9 mouse cellular contexts compared by ENCODE assay signal in genomic region chr1:191964773-191965481, GRCm38 (mm10). TPM values are rescaled to one million over a fixed set of nuclear protein-coding genes. Genes with fewer than 3 reads are reported as not detected.
DNase-seq lines count a peak whose midpoint lies in the region; ATAC-seq lines count a peak whose summit lies in the region.
"Had no signal": no experiment of that assay in that cellular context is flagged by ENCODE, and none has a peak within 500 bp of the region (broad histone marks: within the 10 kb centered on the region; RNA-seq: fewer than 3 reads in every experiment).

No protein-coding gene starts in this region.

- no peaks in the 10 kb centered on the region for H3K36me3 ChIP-seq in embryonic facial prominence, embryonic 15.5 days
- no peaks in the 10 kb centered on the region for H3K36me3 ChIP-seq in heart, embryonic 11.5 days (ENCODE audit: control insufficient read depth, insufficient read depth, low read length)
- H3K36me3 ChIP-seq in liver, embryonic 13.5 days, result no peaks in the 10 kb centered on the region
- no peaks in the 10 kb centered on the region for H3K36me3 ChIP-seq in stomach, embryonic 14.5 days (ENCODE audit: control insufficient read depth, insufficient read depth, low read length)
- H3K36me3 ChIP-seq: embryonic facial prominence, embryonic 12.5 days had no signal

- H3K9ac ChIP-seq in embryonic facial prominence, embryonic 15.5 days, result no peak overlapping the region
- H3K9ac ChIP-seq in heart, embryonic 11.5 days (ENCODE audit: low read depth, low read length), result no peak overlapping the region
- no peak overlapping the region for H3K9ac ChIP-seq in liver, embryonic 13.5 days
- H3K9ac ChIP-seq in stomach, embryonic 14.5 days (replicated peaks; ENCODE audit: low read depth, low read length), result no peak overlapping the region
- H3K9ac ChIP-seq: embryonic facial prominence, embryonic 12.5 days had no signal

- no peaks in the 10 kb centered on the region for H3K9me3 ChIP-seq in embryonic facial prominence, embryonic 15.5 days (replicated peaks)
- no peaks in the 10 kb centered on the region for H3K9me3 ChIP-seq in heart, embryonic 11.5 days (replicated peaks; ENCODE audit: control insufficient read depth, low read length)
- no peaks in the 10 kb centered on the region for H3K9me3 ChIP-seq in liver, embryonic 13.5 days (replicated peaks)
- H3K9me3 ChIP-seq in stomach, embryonic 14.5 days (ENCODE audit: control insufficient read depth, low read depth, low read length), result no peaks in the 10 kb centered on the region
- H3K9me3 ChIP-seq: embryonic facial prominence, embryonic 12.5 days had no signal

- WGBS in embryonic facial prominence, embryonic 15.5 days, result 15% methylated on average over 13 of the region's 13 CpGs
- WGBS in heart, embryonic 11.5 days (ENCODE audit: insufficient replicate concordance), result 19% methylated on average over 13 of the region's 13 CpGs
- WGBS in liver, embryonic 13.5 days (ENCODE audit: insufficient replicate concordance), result 11% methylated on average over 13 of the region's 13 CpGs
- 16% methylated on average over 13 of the region's 13 CpGs for WGBS in stomach, embryonic 14.5 days

- no peak overlapping the region for H3K27ac ChIP-seq in embryonic facial prominence, embryonic 15.5 days (replicated peaks)
- no peak overlapping the region for H3K27ac ChIP-seq in heart, embryonic 11.5 days (ENCODE audit: low read depth, low read length)
- H3K27ac ChIP-seq in liver, embryonic 13.5 days, result peak overlapping the region; percentile 61
- H3K27ac ChIP-seq in stomach, embryonic 14.5 days (ENCODE audit: low read length), result no peak overlapping the region
- H3K27ac ChIP-seq: embryonic facial prominence, embryonic 12.5 days had no signal

- H3K4me1 ChIP-seq in embryonic facial prominence, embryonic 15.5 days, result 0 out of 2 replicates have a peak, but pooled peaks cover 8% of the 10 kb centered on the region
- H3K4me1 ChIP-seq in heart, embryonic 11.5 days (ENCODE audit: control insufficient read depth, insufficient read depth, low read length), result no peaks in the 10 kb centered on the region
- peaks cover 8% of the 10 kb centered on the region for H3K4me1 ChIP-seq in liver, embryonic 13.5 days (replicated peaks)
- no peaks in the 10 kb centered on the region for H3K4me1 ChIP-seq in stomach, embryonic 14.5 days (ENCODE audit: control insufficient read depth, insufficient read depth, low read length)
- H3K4me1 ChIP-seq: embryonic facial prominence, embryonic 12.5 days had no signal

- H3K27me3 ChIP-seq in embryonic facial prominence, embryonic 15.5 days, result no peaks in the 10 kb centered on the region
- no peaks in the 10 kb centered on the region for H3K27me3 ChIP-seq in heart, embryonic 11.5 days (ENCODE audit: control insufficient read depth, insufficient read depth, low read length)
- no peaks in the 10 kb centered on the region; the same call in 1 of the 2 replicates for H3K27me3 ChIP-seq in liver, embryonic 13.5 days
- H3K27me3 ChIP-seq in stomach, embryonic 14.5 days (ENCODE audit: control insufficient read depth, insufficient read depth, low read length), result no peaks in the 10 kb centered on the region
- H3K27me3 ChIP-seq: embryonic facial prominence, embryonic 12.5 days had no signal

- no peak overlapping the region for H3K4me2 ChIP-seq in embryonic facial prominence, embryonic 15.5 days (replicated peaks)
- H3K4me2 ChIP-seq in heart, embryonic 11.5 days, result no peak overlapping the region
- H3K4me2 ChIP-seq in liver, embryonic 13.5 days, result no peak overlapping the region
- H3K4me2 ChIP-seq in stomach, embryonic 14.5 days (replicated peaks; ENCODE audit: low read depth, low read length), result no peak overlapping the region
- H3K4me2 ChIP-seq: embryonic facial prominence, embryonic 12.5 days had no signal

- peak; percentile 83 for DNase-seq in B cell, adult 2 months
- peak; percentile 75 to 83 for DNase-seq in adrenal gland, postnatal 36 days
- DNase-seq in kidney, postnatal 14 days, result peak; percentile 87
- peak; percentile 62 for DNase-seq in liver, embryonic 13.5 days
- DNase-seq in natural killer cell, adult 2 months (ENCODE audit: low spot score in 2 of 2), result peak; percentile 73 to 80

- H3K4me3 ChIP-seq in embryonic facial prominence, embryonic 15.5 days (replicated peaks), result no peak overlapping the region
- no peak overlapping the region for H3K4me3 ChIP-seq in heart, embryonic 11.5 days (ENCODE audit: low read depth, low read length)
- H3K4me3 ChIP-seq in liver, embryonic 13.5 days (replicated peaks), result no peak overlapping the region
- H3K4me3 ChIP-seq in stomach, embryonic 14.5 days (ENCODE audit: low read depth, low read length), result no peak overlapping the region
- H3K4me3 ChIP-seq: embryonic facial prominence, embryonic 12.5 days had no signal

- peak; percentile 37; the same call in 1 of the 2 replicates for ATAC-seq in embryonic facial prominence, embryonic 15.5 days (ENCODE audit: insufficient number of reproducible peaks, low FRiP score, low TSS enrichment, low read depth)
- ATAC-seq in heart, embryonic 11.5 days (replicated peaks; ENCODE audit: insufficient number of reproducible peaks, low FRiP score, low TSS enrichment), result peak; percentile 23; the same call in 1 of the 2 replicates
- peak; percentile 60 for ATAC-seq in liver, embryonic 13.5 days (ENCODE audit: low read depth)
- peak; percentile 25; the same call in 1 of the 2 replicates for ATAC-seq in stomach, embryonic 14.5 days (ENCODE audit: insufficient number of reproducible peaks, insufficient read depth, low FRiP score, low read depth)

RNA-seq across cellular contexts. Expression of gene Rd3, which starts 12.2 kb away (rescaled TPM):
- total RNA-seq in adrenal gland, postnatal 36 days (2021), result under 1 TPM in 1 of 2 experiments, not detected in 1; 0.36 TPM
- 8.7 and 10.1 TPM in 2 replicates for polyA plus RNA-seq in embryonic facial prominence, embryonic 15.5 days (2015; fragmentation: Nextera tagmentation; extraction: Ambion mirVana)
- 1.0 and 1.3 TPM in 2 replicates for polyA plus RNA-seq in heart, embryonic 11.5 days (2014; fragmentation: Nextera tagmentation; extraction: Ambion mirVana)
- 0.06 and 0.14 TPM in 2 replicates for polyA plus RNA-seq in liver, embryonic 13.5 days (2015; fragmentation: Nextera tagmentation; extraction: Ambion mirVana)
- polyA plus RNA-seq in stomach, embryonic 14.5 days (2014; fragmentation: Nextera tagmentation; extraction: Ambion mirVana), result 0.28 and 0.41 TPM in 2 replicates

RNA-seq across cellular contexts. Expression of gene Slc30a1, which starts 58.4 kb away (rescaled TPM):
- total RNA-seq in adrenal gland, postnatal 36 days (2021), result 10 to 100 TPM; 20.3 to 21.2 TPM
- 4.0 and 4.6 TPM in 2 replicates for polyA plus RNA-seq in embryonic facial prominence, embryonic 15.5 days (2015; fragmentation: Nextera tagmentation; extraction: Ambion mirVana)
- polyA plus RNA-seq in heart, embryonic 11.5 days (2014; fragmentation: Nextera tagmentation; extraction: Ambion mirVana), result 2.1 and 2.4 TPM in 2 replicates
- polyA plus RNA-seq in liver, embryonic 13.5 days (2015; fragmentation: Nextera tagmentation; extraction: Ambion mirVana), result 2.7 and 3.0 TPM in 2 replicates
- polyA plus RNA-seq in stomach, embryonic 14.5 days (2014; fragmentation: Nextera tagmentation; extraction: Ambion mirVana), result 1.5 and 1.7 TPM in 2 replicates
